Mouse (Mus musculus) forebrain, postnatal 0 days (tissue): Measurements from ENCODE around the gene Pacs1. TPM values are rescaled to one million over a fixed set of nuclear protein-coding genes. Genes with fewer than 3 reads are reported as not detected.
A peak's percentile ranks its signal among the peaks of the same experiment; 100 is the strongest.

Experiments
- ATAC-seq: fragments of 200-750 bp; cut with Nextera tagmentation; 2 replicates; pipeline ENCODE4 v1.8.0; 2017; ENCODE audit warnings: mild to moderate bottlenecking, moderate library complexity
- DNase-seq: peaks from one replicate; pipeline ENCODE4 v3.0.0-alpha.2; 2015
- H3K27ac ChIP-seq: fragments of 300-500 bp; sonication (generic); 2 replicates; pipeline ENCODE4 v1.5.1; 2014; ENCODE audit warnings: low read depth, mild to moderate bottlenecking, antibody characterized with exemption, low read length, moderate library complexity, mixed read lengths
- H3K27me3 ChIP-seq: fragments of 300-500 bp; sonication (generic); 2 replicates; pipeline ENCODE4 v1.6.1; 2014; ENCODE audit warnings: mild to moderate bottlenecking, low read length, mixed read lengths; ENCODE audit not compliant: insufficient read depth
- H3K36me3 ChIP-seq: fragments of 300-500 bp; sonication (generic); 2 replicates; pipeline ENCODE4 v1.6.1; 2014; ENCODE audit warnings: mild to moderate bottlenecking, moderate library complexity; ENCODE audit not compliant: insufficient read depth
- H3K4me1 ChIP-seq: fragments of 300-500 bp; sonication (generic); 2 replicates; pipeline ENCODE4 v1.6.1; 2014; ENCODE audit warnings: antibody characterized with exemption; ENCODE audit not compliant: insufficient read depth
- H3K4me2 ChIP-seq: fragments of 300-500 bp; sonication (generic); 2 replicates; pipeline ENCODE4 v1.6.1; 2014; ENCODE audit warnings: low read depth, mild to moderate bottlenecking, moderate library complexity
- H3K4me3 ChIP-seq: fragments of 300-500 bp; sonication (generic); 2 replicates; pipeline ENCODE4 v1.5.1; 2014; ENCODE audit warnings: low read depth, low read length, mixed read lengths
- H3K9ac ChIP-seq: fragments of 300-500 bp; sonication (generic); 2 replicates; pipeline ENCODE4 v1.6.1; 2014; ENCODE audit warnings: mild to moderate bottlenecking
- H3K9me3 ChIP-seq: fragments of 300-500 bp; sonication (generic); 2 replicates; pipeline ENCODE4 v1.6.1; 2016; ENCODE audit warnings: low read length
- CTCF ChIP-seq: sonication (generic); IDR thresholded peaks from 2 replicates; pipeline ENCODE4 v1.5.1; 2016; ENCODE audit warnings: antibody characterized with exemption, control low read depth, low read depth
- WGBS: fragments of 180-500 bp; shearing (Covaris S2); extraction: QIAGEN DNeasy Blood & Tissue Kit; methylation state at CpG from one replicate; pipeline ENCODE4 v1.1.7; 2014; 5-methylcytosine and 5-hydroxymethylcytosine counted together
- polyA plus RNA-seq: library from polyadenylated mRNA; unstranded; fragments of >200 nt; fragmentation: Nextera tagmentation; extraction: Ambion mirVana; gene quantifications from 2 replicates; pipeline ENCODE4 v1.2.1, GENCODE M21; 2015
- total RNA-seq: library from RNA; depleted of rRNA; stranded (reverse); fragments of >200 nt; gene quantifications from 2 replicates; pipeline ENCODE4 v1.2.3, GENCODE M21; 2014

Gene Pacs1
- total and polyA plus RNA-seq, 2 experiments from 2014 or later: 44.7 to 84.6 TPM

DNA sequence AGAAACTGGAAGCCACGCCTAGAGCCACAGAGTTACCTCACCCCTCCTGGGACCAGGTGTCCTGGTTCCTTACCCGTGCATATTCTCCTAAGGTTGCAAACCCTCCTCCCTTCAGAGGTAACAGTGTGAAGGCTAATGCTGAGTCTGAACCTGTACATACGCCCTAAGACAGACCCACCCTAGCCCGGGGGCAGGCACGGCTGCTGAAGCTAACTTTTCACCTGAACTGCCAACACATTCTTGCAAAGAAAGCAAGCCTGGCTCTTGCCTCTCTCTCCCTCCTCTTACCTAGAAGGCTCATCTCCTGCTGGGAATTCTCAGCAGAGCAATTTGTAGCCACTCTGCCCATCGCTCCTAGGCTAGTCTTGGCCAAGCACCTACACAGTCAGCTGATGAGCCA, 27.7 kb upstream of the Pacs1 start:
- DNase-seq (no peak), ATAC-seq (no peak)
- 92% methylated on average over 6 of the region's 6 CpGs for WGBS
- no peaks in the 10 kb centered on the region for H3K9me3 ChIP-seq
- no peak overlapping the region for H3K4me2 ChIP-seq
- H3K27me3 ChIP-seq: no peaks in the 10 kb centered on the region
- TF ChIP-seq CTCF: no peak
- H3K27ac ChIP-seq: no peak overlapping the region
- peaks cover 16% of the 10 kb centered on the region for H3K4me1 ChIP-seq
- no peak overlapping the region for H3K4me3 ChIP-seq
- H3K36me3 ChIP-seq: peaks cover 27% of the 10 kb centered on the region
- H3K9ac ChIP-seq: no peak overlapping the region

DNA sequence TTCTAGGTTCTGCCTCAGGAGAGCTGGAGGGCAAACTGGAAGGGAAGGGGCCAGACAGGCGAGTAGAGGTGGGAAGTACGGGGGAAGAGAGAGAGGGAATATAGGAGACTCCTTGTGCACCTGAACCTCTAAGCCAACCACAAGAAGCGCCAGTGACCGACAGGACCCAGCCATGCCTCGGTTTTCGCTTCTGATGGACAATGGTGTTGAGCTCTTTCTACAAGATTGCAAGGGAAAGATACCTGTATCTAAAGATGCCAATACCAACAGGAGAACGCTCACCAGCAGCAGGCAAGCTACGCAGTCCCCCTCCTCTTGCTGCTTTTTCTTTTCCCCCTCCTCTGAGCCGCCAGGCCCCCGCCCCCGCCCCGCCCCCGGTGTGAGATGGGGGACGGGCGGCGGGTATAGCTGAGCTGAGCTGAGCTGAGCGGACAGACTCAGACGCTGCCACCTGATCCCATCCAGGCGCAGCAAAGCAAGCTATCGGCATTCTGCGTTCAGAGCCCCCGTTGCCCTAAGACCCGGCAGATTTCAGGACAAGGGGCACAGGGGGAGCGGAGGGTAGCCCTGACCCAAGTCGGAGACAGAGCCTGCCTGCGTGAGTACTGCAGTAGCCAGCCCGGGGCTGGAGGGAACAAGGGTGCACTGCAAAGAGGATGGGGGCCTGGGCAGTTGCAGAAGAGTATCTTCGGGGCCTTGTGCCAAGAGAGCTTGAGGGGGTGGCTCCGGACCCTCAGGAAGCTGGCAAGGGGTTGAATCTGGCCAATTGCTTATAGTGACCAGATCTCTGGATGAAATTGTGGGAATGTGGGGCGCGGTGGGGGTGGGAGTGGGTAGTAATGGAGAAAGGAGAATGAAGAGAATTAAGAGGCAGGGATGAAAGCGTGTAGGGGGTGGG, 25.2 kb upstream of the Pacs1 start, which contains the start of gene Gal3st3:
Gene Gal3st3, plus strand, starts transcription at position 429 of the 898 bp plus-strand sequence.
- 5% methylated on average over 30 of the region's 32 CpGs for WGBS
- Histone ChIP-seq H3K27ac (peak within 1 kb of the TSS; percentile 81), H3K4me2 (peak within 1 kb of the TSS; percentile 68), H3K36me3 (peaks cover 9% of the 10 kb centered on the region), H3K4me1 (peaks cover 23% of the 10 kb centered on the region), H3K9ac (peak within 1 kb of the TSS; percentile 88), H3K4me3 (peak within 1 kb of the TSS; percentile 66), H3K27me3 (no peaks in the 10 kb centered on the region), H3K9me3 (no peaks in the 10 kb centered on the region)
- peak; percentile 79 for DNase-seq
- TF ChIP-seq CTCF: no peak
- ATAC-seq: peak; percentile 59

DNA sequence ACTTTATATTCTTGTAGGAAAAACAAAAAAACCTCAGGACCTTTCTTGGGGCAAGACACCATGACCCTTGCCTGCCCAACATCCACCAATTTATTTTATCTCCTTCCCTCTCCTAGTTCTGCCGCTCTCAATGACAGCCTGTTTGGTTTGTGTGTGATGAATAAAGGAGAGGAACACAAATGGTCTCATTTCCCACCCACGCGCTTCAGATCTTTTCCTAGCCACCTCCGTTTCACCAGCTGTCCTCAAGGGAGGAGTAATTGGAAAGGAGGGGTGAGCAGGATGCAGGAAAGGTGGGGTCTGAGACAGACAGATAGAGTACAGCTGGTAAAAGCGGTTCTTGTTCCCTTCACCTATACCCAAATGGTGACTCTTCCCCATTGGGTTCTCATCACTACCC, 23.7 kb upstream of the Pacs1 start:
- Histone ChIP-seq H3K27me3 (no peaks in the 10 kb centered on the region), H3K4me1 (peaks cover 23% of the 10 kb centered on the region)
- ATAC-seq: no peak

DNA sequence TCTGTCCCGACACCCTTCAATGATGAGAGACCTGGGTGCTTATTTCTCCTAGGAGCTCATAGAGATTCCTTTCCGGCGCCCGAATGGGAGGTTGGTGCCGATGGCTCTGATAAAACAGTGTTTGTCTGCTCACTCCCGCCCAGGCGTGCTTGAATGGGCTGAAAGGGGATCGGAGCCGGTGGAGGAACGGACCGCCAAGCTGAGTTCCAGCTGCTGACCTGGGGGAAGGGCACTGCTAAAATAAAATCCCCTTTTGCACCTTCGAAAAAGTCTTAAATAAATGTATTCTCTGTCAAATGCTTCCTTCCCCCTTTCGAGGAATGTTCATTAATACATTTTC, 22.8 kb upstream of the Pacs1 start:
- H3K27ac ChIP-seq: peak overlapping the region; percentile 90
- H3K27me3 ChIP-seq: no peaks in the 10 kb centered on the region
- peaks cover 19% of the 10 kb centered on the region for H3K36me3 ChIP-seq
- no peaks in the 10 kb centered on the region for H3K9me3 ChIP-seq
- H3K4me2 ChIP-seq: peak overlapping the region; percentile 67
- H3K4me3 ChIP-seq: peak overlapping the region; percentile 91
- 4% methylated on average over 13 of the region's 13 CpGs for WGBS
- H3K9ac ChIP-seq: peak overlapping the region; percentile 58
- DNase-seq (no peak), ATAC-seq (peak; percentile 45)
- H3K4me1 ChIP-seq: peaks cover 23% of the 10 kb centered on the region
- TF ChIP-seq CTCF: no peak

More for the DNA sequence above, 23.7 kb upstream of the Pacs1 start:
- TF ChIP-seq CTCF: no peak
- H3K9me3 ChIP-seq: no peaks in the 10 kb centered on the region
- DNase-seq: no peak
- H3K9ac ChIP-seq: no peak overlapping the region
- peaks cover 11% of the 10 kb centered on the region for H3K36me3 ChIP-seq
- H3K4me3 ChIP-seq: no peak overlapping the region
- 83% methylated on average over 5 of the region's 5 CpGs for WGBS
- no peak overlapping the region for H3K27ac ChIP-seq
- no peak overlapping the region for H3K4me2 ChIP-seq

DNA sequence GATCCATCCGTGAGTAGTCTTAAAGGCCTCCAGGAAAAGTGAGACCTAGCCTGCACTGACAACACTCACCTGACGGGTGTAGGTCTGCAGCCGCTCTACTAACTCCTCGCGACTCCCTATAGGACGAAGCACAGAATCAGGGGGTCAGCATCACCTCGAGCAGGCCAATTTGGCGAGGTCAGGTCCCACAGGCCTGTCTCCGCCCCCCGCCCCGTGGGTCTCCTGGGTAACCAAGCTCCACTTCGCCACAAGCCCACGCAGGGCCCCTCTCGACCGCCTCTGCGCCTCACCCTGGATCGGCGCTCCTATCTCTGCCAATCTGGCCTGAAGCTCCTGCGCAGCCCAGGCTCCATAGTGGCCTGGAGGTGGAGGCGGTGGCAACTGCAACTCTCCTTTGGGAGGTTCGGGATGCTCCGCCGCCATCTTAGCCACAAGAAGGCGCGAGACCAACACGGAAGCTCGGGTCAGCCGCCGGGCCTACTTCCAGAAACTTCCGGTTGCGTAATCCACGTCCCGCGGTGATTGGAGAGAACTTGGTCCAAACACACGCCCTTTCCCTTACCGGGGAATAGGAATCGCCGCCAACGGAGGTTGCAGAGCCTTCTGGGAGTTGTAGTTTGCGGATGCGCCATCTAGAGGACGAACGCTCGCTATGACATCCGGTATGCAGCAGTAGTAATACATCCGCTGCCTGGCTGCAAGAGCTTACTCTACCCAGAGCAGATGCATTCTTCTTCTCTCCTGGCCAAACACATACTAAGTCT, 22.2 kb upstream of the Pacs1 start, which contains the start of gene Sf3b2:
Gene Sf3b2, minus strand, starts transcription at position 484 of the 764 bp plus-strand sequence.
- H3K4me2 ChIP-seq: peak within 1 kb of the TSS; percentile 67
- peak within 1 kb of the TSS; percentile 90 for H3K27ac ChIP-seq
- ATAC-seq (peak; percentile 98), DNase-seq (peak; percentile 100)
- WGBS: under 1% methylated on average over 46 of the region's 46 CpGs
- peaks cover 25% of the 10 kb centered on the region for H3K36me3 ChIP-seq
- H3K4me3 ChIP-seq: peak within 1 kb of the TSS; percentile 91
- peak; percentile 84 for TF ChIP-seq CTCF
- H3K27me3 ChIP-seq: no peaks in the 10 kb centered on the region
- H3K9me3 ChIP-seq: no peaks in the 10 kb centered on the region
- peak within 1 kb of the TSS; percentile 85 for H3K9ac ChIP-seq
- peaks cover 23% of the 10 kb centered on the region for H3K4me1 ChIP-seq

DNA sequence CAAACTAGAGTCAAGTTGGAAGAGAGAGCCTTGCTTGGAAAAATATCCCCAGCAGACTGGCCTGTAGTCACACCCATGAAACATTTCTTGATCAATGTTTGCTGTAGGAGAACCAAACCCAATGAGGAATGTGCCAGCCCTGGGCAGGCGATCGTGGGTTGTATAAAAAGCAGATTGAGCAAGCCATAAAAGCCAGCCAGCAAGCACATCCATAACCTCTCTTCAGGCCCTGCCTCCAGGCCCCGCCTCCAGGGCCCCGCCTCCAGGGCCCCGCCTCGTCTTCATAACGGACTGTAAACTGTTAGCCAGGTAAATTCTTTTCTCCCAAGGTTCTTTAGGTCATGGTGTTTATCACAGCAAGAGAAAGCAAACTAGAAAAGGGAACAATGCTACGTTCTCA, 5.5 kb upstream of the Pacs1 start:
- Histone ChIP-seq H3K27me3 (no peaks in the 10 kb centered on the region), H3K9me3 (no peaks in the 10 kb centered on the region), H3K9ac (no peak overlapping the region), H3K27ac (no peak overlapping the region), H3K4me1 (no peaks in the 10 kb centered on the region), H3K36me3 (peaks cover 64% of the 10 kb centered on the region), H3K4me2 (no peak overlapping the region), H3K4me3 (no peak overlapping the region)
- no peak for TF ChIP-seq CTCF
- 83% methylated on average over 8 of the region's 8 CpGs for WGBS
- no peak for DNase-seq
- ATAC-seq: no peak

DNA sequence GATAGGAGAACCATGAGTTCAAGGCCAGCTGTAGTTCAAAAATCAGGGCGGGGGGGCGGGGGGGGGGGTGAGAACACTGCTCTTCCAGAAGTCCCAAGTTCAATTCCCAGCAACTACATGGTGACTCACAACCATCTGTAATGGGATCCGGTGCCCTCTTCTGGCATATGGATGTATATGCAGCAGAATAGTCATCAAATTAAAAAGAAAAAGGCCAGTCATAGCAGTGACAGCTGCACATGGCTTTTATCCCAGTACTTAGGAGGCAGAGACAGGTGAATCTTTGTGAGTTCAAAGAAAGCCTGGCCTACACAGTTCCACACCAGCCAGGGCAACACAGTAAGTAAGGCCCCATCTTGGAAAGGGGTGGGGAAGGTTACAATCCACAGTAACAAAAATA, 4.2 kb upstream of the Pacs1 start:
- DNase-seq: no peak

More for the DNA sequence above, 4.2 kb upstream of the Pacs1 start:
- Histone ChIP-seq H3K4me3 (no peak overlapping the region), H3K9me3 (no peaks in the 10 kb centered on the region), H3K4me1 (no peaks in the 10 kb centered on the region), H3K36me3 (peaks cover 55% of the 10 kb centered on the region), H3K9ac (no peak overlapping the region), H3K27ac (no peak overlapping the region), H3K4me2 (no peak overlapping the region), H3K27me3 (no peaks in the 10 kb centered on the region)
- 90% methylated on average over 3 of the region's 3 CpGs for WGBS
- TF ChIP-seq CTCF: peak; percentile 46
- ATAC-seq: no peak
